Mouse (Mus musculus): Measurements from ENCODE around the gene Ifit2. TPM values are rescaled to one million over a fixed set of nuclear protein-coding genes. Genes with fewer than 3 reads are reported as not detected.
"Not testable (repeated sequence)": the region's sequence is repeated elsewhere in the genome, so short reads cannot be mapped to it uniquely, and the experiment has no call there.

Ifit2 gene
- total and polyA plus RNA-seq, 2 experiments from 2014 or later, result 8.2 to 11.5 TPM

GRCm38 (mm10) chr19:34593456-34593855 lies 43.0 kb downstream of the Ifit2 start:
- WGBS, result 94% methylated on average over 2 of the region's 2 CpGs
- Histone ChIP-seq H3K4me2 (ENCODE audit: low read depth, low read length, poor library complexity, severe bottlenecking) (no peak overlapping the region), H3K4me1 (ENCODE audit: insufficient read depth, low read length) (no peaks in the 10 kb centered on the region), H3K36me3 (ENCODE audit: insufficient read depth, low read length) (no peaks in the 10 kb centered on the region), H3K27ac (ENCODE audit: low read depth, low read length) (no peak overlapping the region), H3K27me3 (ENCODE audit: insufficient read depth, low read length) (no peaks in the 10 kb centered on the region), H3K9me3 (ENCODE audit: low read length) (no peaks in the 10 kb centered on the region), H3K4me3 (ENCODE audit: low read depth, low read length) (no peak overlapping the region), H3K9ac (replicated peaks; ENCODE audit: low read length, poor library complexity, severe bottlenecking) (no peak overlapping the region)
- DNase-seq (ENCODE audit: low spot score), result no peak
- no peak for ATAC-seq (ENCODE audit: low FRiP score)
- no peak for TF ChIP-seq CTCF (IDR thresholded peaks at IDR 0.05)

GRCm38 (mm10) chr19:34594523-34594922 lies 44.0 kb downstream of the Ifit2 start:
- H3K4me2 ChIP-seq (ENCODE audit: low read depth, low read length, poor library complexity, severe bottlenecking); H3K9me3 ChIP-seq (ENCODE audit: low read length); H3K9ac ChIP-seq (replicated peaks; ENCODE audit: low read length, poor library complexity, severe bottlenecking); H3K27me3 ChIP-seq (ENCODE audit: insufficient read depth, low read length); H3K36me3 ChIP-seq (ENCODE audit: insufficient read depth, low read length); DNase-seq (ENCODE audit: low spot score); ATAC-seq (ENCODE audit: low FRiP score); H3K4me1 ChIP-seq (ENCODE audit: insufficient read depth, low read length); H3K27ac ChIP-seq (ENCODE audit: low read depth, low read length); H3K4me3 ChIP-seq (ENCODE audit: low read depth, low read length): not testable (repeated sequence)
- 75% methylated on average over 3 of the region's 3 CpGs for WGBS

GRCm38 (mm10) chr19:34596811-34597210 lies 46.3 kb downstream of the Ifit2 start:
- TF ChIP-seq CTCF (IDR thresholded peaks at IDR 0.05), result no peak
- Histone ChIP-seq H3K36me3 (ENCODE audit: insufficient read depth, low read length) (no peaks in the 10 kb centered on the region), H3K4me2 (ENCODE audit: low read depth, low read length, poor library complexity, severe bottlenecking) (no peak overlapping the region), H3K27ac (ENCODE audit: low read depth, low read length) (no peak overlapping the region), H3K9ac (replicated peaks; ENCODE audit: low read length, poor library complexity, severe bottlenecking) (no peak overlapping the region), H3K4me3 (ENCODE audit: low read depth, low read length) (no peak overlapping the region), H3K4me1 (ENCODE audit: insufficient read depth, low read length) (no peaks in the 10 kb centered on the region), H3K9me3 (ENCODE audit: low read length) (no peaks in the 10 kb centered on the region), H3K27me3 (ENCODE audit: insufficient read depth, low read length) (no peaks in the 10 kb centered on the region)
- DNase-seq (ENCODE audit: low spot score), result no peak
- ATAC-seq (ENCODE audit: low FRiP score), result no peak

- WGBS, result 75% methylated on average over 2 of the region's 2 CpGs
- ATAC-seq (ENCODE audit: low FRiP score) (no peak), DNase-seq (ENCODE audit: low spot score) (peak; percentile 52)
- Histone ChIP-seq H3K4me1 (ENCODE audit: insufficient read depth, low read length) (no peaks in the 10 kb centered on the region), H3K4me3 (ENCODE audit: low read depth, low read length) (no peak overlapping the region), H3K9me3 (ENCODE audit: low read length) (no peaks in the 10 kb centered on the region), H3K27ac (ENCODE audit: low read depth, low read length) (no peak overlapping the region), H3K36me3 (ENCODE audit: insufficient read depth, low read length) (no peaks in the 10 kb centered on the region), H3K27me3 (ENCODE audit: insufficient read depth, low read length) (no peaks in the 10 kb centered on the region), H3K9ac (replicated peaks; ENCODE audit: low read length, poor library complexity, severe bottlenecking) (no peak overlapping the region), H3K4me2 (ENCODE audit: low read depth, low read length, poor library complexity, severe bottlenecking) (no peak overlapping the region)
- TF ChIP-seq CTCF (IDR thresholded peaks at IDR 0.05), result no peak
These were observed 47.8 kb downstream of the Ifit2 start for GRCm38 (mm10) chr19:34598341-34598740.

- not testable (repeated sequence) for DNase-seq (ENCODE audit: low spot score); H3K27ac ChIP-seq (ENCODE audit: low read depth, low read length); H3K4me3 ChIP-seq (ENCODE audit: low read depth, low read length); H3K36me3 ChIP-seq (ENCODE audit: insufficient read depth, low read length); ATAC-seq (ENCODE audit: low FRiP score); H3K9me3 ChIP-seq (ENCODE audit: low read length); H3K27me3 ChIP-seq (ENCODE audit: insufficient read depth, low read length); H3K4me2 ChIP-seq (ENCODE audit: low read depth, low read length, poor library complexity, severe bottlenecking); H3K4me1 ChIP-seq (ENCODE audit: insufficient read depth, low read length); H3K9ac ChIP-seq (replicated peaks; ENCODE audit: low read length, poor library complexity, severe bottlenecking)
These were observed 48.8 kb downstream of the Ifit2 start for GRCm38 (mm10) chr19:34599250-34599649.

GRCm38 (mm10) chr19:34601888-34602287 lies 51.4 kb downstream of the Ifit2 start, which contains the start of gene Ifit1bl1:
Gene Ifit1bl1, minus strand, starts transcription at chr19:34601956.
- H3K4me2 ChIP-seq (ENCODE audit: low read depth, low read length, poor library complexity, severe bottlenecking); DNase-seq (ENCODE audit: low spot score); H3K36me3 ChIP-seq (ENCODE audit: insufficient read depth, low read length); H3K4me3 ChIP-seq (ENCODE audit: low read depth, low read length); H3K27ac ChIP-seq (ENCODE audit: low read depth, low read length); H3K9ac ChIP-seq (replicated peaks; ENCODE audit: low read length, poor library complexity, severe bottlenecking); H3K27me3 ChIP-seq (ENCODE audit: insufficient read depth, low read length); ATAC-seq (ENCODE audit: low FRiP score); H3K9me3 ChIP-seq (ENCODE audit: low read length); H3K4me1 ChIP-seq (ENCODE audit: insufficient read depth, low read length): not testable (repeated sequence)
- 37% methylated on average over 1 of the region's 1 CpGs for WGBS

- Histone ChIP-seq H3K9ac (replicated peaks; ENCODE audit: low read length, poor library complexity, severe bottlenecking) (no peak overlapping the region), H3K9me3 (ENCODE audit: low read length) (no peaks in the 10 kb centered on the region), H3K36me3 (ENCODE audit: insufficient read depth, low read length) (no peaks in the 10 kb centered on the region), H3K27me3 (ENCODE audit: insufficient read depth, low read length) (no peaks in the 10 kb centered on the region), H3K4me1 (ENCODE audit: insufficient read depth, low read length) (no peaks in the 10 kb centered on the region), H3K4me2 (ENCODE audit: low read depth, low read length, poor library complexity, severe bottlenecking) (no peak overlapping the region), H3K4me3 (ENCODE audit: low read depth, low read length) (no peak overlapping the region), H3K27ac (ENCODE audit: low read depth, low read length) (no peak overlapping the region)
- WGBS, result 89% methylated on average over 3 of the region's 3 CpGs
- no peak for DNase-seq (ENCODE audit: low spot score)
- no peak for TF ChIP-seq CTCF (IDR thresholded peaks at IDR 0.05)
- no peak for ATAC-seq (ENCODE audit: low FRiP score)
These were observed 55.0 kb downstream of the Ifit2 start for GRCm38 (mm10) chr19:34605472-34605871.

GRCm38 (mm10) chr19:34607237-34608051 lies 57.0 kb downstream of the Ifit2 start, which contains the start of gene Ifit3b:
Gene Ifit3b, plus strand, starts transcription at chr19:34607970.
- H3K27me3 ChIP-seq (ENCODE audit: insufficient read depth, low read length); H3K4me3 ChIP-seq (ENCODE audit: low read depth, low read length); H3K27ac ChIP-seq (ENCODE audit: low read depth, low read length); H3K36me3 ChIP-seq (ENCODE audit: insufficient read depth, low read length); H3K4me2 ChIP-seq (ENCODE audit: low read depth, low read length, poor library complexity, severe bottlenecking); H3K4me1 ChIP-seq (ENCODE audit: insufficient read depth, low read length); H3K9ac ChIP-seq (replicated peaks; ENCODE audit: low read length, poor library complexity, severe bottlenecking); H3K9me3 ChIP-seq (ENCODE audit: low read length): not testable (repeated sequence)
- 52% methylated on average over 4 of the region's 4 CpGs for WGBS
- DNase-seq (ENCODE audit: low spot score) (peak; percentile 53), ATAC-seq (ENCODE audit: low FRiP score) (peak; percentile 50)

GRCm38 (mm10) chr19:34610118-34610517 lies 59.6 kb downstream of the Ifit2 start:
- not testable (repeated sequence) for ATAC-seq (ENCODE audit: low FRiP score)

More at GRCm38 (mm10) chr19:34610118-34610517, 59.6 kb downstream of the Ifit2 start:
- H3K9ac ChIP-seq (replicated peaks; ENCODE audit: low read length, poor library complexity, severe bottlenecking); H3K9me3 ChIP-seq (ENCODE audit: low read length); H3K27ac ChIP-seq (ENCODE audit: low read depth, low read length); H3K4me3 ChIP-seq (ENCODE audit: low read depth, low read length); H3K27me3 ChIP-seq (ENCODE audit: insufficient read depth, low read length); H3K4me2 ChIP-seq (ENCODE audit: low read depth, low read length, poor library complexity, severe bottlenecking); H3K36me3 ChIP-seq (ENCODE audit: insufficient read depth, low read length); DNase-seq (ENCODE audit: low spot score); H3K4me1 ChIP-seq (ENCODE audit: insufficient read depth, low read length): not testable (repeated sequence)
- WGBS, result 72% methylated on average over 3 of the region's 3 CpGs
